Mouse (Mus musculus) C3H10T1/2 (cell line): ENCODE results near the gene Mex3b. TPM values are rescaled to one million over a fixed set of nuclear protein-coding genes. Genes with fewer than 3 reads are reported as not detected.

ENCODE experiments used
- polyA plus RNA-seq, 2 experiments: library from polyadenylated mRNA; unstranded; fragments of >200 nt; fragmentation: generic; extraction: Trizol; gene quantifications; one replicate each; pipeline ENCODE4 v1.2.1; 2012; ENCODE audit warnings: missing spikeins in 2 of 2

Gene Mex3b
- 1 to 10 TPM in 1 of 2 experiments, under 1 TPM in 1; 0.12 to 1.5 TPM for polyA plus RNA-seq

GRCm38 (mm10) chr7:82867271-82868121 lies at the start of gene Mex3b:
Mex3b (plus strand) TSS chr7:82867333.

Other genes with a start within 250 kb of the Mex3b start
- 1 to 10 TPM in 1 of 2 experiments, under 1 TPM in 1; 0.32 to 5.0 TPM for gene Saxo2, start 218.8 kb upstream of the Mex3b start, polyA plus RNA-seq
- gene Efl1, start 218.7 kb upstream of the Mex3b start, polyA plus RNA-seq = 1 to 10 TPM; 1.4 to 7.8 TPM